Mouse (Mus musculus): ENCODE results near the gene Naa30. TPM values are rescaled to one million over a fixed set of nuclear protein-coding genes. Genes with fewer than 3 reads are reported as not detected.
"Not testable (repeated sequence)": the region's sequence is repeated elsewhere in the genome, so short reads cannot be mapped to it uniquely, and the experiment has no call there.

Naa30 gene
- polyA plus RNA-seq, 1 experiment from 2014 or later, result 27.4 TPM

DNA sequence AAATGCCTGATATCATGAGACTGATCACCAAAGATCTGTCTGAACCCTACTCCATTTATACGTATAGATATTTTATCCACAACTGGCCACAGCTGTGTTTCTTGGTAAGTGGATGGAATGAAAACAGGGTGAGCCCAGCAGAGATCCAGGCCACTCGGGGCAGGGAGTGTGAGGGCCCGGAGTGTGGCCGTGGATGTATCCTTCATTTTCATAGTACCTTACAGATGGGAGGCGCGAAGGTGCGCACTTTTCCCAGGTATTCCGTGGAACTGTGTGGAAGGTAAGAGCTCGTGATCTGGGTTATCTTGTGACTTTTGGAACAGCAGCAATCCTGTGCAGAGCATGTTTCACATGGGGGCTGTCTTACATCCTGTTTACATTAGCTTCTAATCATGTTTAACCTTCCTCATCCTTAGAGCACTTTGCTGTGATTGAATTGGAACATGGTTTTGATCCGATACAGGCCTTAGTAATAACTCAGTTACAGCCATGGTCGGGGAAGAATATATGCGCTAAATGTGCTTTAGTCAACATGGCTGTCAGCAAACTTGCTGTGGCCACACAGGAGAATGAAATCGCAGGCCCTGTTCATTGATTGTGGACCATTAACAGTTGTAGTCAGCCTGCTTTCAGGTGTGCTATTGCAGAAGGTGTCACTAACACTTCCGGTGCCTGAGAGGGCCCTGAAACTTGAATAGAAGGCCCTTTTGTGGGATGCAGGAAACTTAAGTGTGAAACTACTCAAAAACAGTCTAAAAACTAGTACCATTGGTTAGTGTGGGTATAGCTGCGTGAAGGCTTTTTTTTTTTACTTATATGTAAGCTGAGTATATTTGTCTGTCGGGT lies 1.5 kb downstream of the Naa30 start:
- Histone ChIP-seq H3K4me1 (peaks cover 23% of the 10 kb centered on the region), H3K27me3 (no peaks in the 10 kb centered on the region), H3K27ac (peak overlapping the region; percentile 89), H3K4me3 (peak overlapping the region; percentile 96), H3K4me2 (replicated peaks) (peak overlapping the region; percentile 77), H3K9me3 (replicated peaks) (no peaks in the 10 kb centered on the region), H3K36me3 (no peaks in the 10 kb centered on the region), H3K9ac (peak overlapping the region; percentile 98)
- WGBS, result 60% methylated on average over 16 of the region's 16 CpGs
- no peak for ATAC-seq (ENCODE audit: low FRiP score)

DNA sequence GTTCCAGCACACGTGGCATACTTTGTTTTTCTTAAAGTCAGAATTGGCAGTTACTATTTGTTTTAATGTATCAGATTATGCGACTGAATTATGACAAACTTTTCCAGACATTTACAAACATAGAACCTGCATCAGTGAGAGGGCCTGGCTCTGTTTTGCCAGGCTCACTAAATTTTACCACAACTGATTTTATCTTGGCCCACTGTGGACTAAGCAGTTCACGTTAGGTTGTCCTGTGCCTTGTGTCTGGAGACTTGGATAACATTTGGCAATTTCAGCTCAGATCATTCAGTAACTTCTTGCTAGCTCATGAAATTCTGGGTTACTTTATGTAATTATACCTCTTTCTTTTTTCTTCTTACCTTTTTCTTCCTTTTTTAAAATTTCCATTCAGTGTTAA lies 7.7 kb downstream of the Naa30 start:
- Histone ChIP-seq H3K9me3 (replicated peaks) (no peaks in the 10 kb centered on the region), H3K4me1 (peaks cover 3% of the 10 kb centered on the region), H3K27ac (no peak overlapping the region), H3K27me3 (no peaks in the 10 kb centered on the region), H3K36me3 (peaks cover 26% of the 10 kb centered on the region), H3K4me3 (no peak overlapping the region), H3K9ac (no peak overlapping the region), H3K4me2 (replicated peaks) (no peak overlapping the region)
- no peak for ATAC-seq (ENCODE audit: low FRiP score)
- WGBS, result 88% methylated on average over 3 of the region's 3 CpGs

DNA sequence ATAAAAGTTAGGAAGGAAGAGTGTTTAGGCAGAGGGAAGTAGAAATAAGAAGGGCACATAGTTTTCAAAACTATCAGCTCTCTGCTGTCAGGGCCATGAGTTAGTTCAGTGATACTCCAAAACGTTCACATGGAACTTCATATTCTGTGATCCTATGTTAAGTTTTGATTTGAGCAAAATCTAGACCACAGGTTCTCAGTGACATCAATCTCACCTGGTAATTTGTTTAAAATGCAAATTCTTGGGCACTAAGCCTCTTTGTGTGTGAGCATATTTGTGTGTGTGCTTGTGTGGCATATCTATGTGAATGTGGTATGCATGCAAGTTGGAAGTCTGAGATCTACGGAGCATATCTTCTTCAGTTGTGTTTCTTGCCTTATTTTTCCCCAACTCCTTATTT lies 14.2 kb downstream of the Naa30 start:
- ATAC-seq (ENCODE audit: low FRiP score), result no peak
- H3K27me3 ChIP-seq, result no peaks in the 10 kb centered on the region
- H3K27ac ChIP-seq, result no peak overlapping the region
- H3K4me3 ChIP-seq, result no peak overlapping the region
- 92% methylated on average over 2 of the region's 2 CpGs for WGBS
- H3K9ac ChIP-seq, result no peak overlapping the region
- no peaks in the 10 kb centered on the region for H3K9me3 ChIP-seq (replicated peaks)
- H3K4me2 ChIP-seq (replicated peaks), result no peak overlapping the region
- peaks cover 33% of the 10 kb centered on the region for H3K36me3 ChIP-seq
- no peaks in the 10 kb centered on the region for H3K4me1 ChIP-seq

DNA sequence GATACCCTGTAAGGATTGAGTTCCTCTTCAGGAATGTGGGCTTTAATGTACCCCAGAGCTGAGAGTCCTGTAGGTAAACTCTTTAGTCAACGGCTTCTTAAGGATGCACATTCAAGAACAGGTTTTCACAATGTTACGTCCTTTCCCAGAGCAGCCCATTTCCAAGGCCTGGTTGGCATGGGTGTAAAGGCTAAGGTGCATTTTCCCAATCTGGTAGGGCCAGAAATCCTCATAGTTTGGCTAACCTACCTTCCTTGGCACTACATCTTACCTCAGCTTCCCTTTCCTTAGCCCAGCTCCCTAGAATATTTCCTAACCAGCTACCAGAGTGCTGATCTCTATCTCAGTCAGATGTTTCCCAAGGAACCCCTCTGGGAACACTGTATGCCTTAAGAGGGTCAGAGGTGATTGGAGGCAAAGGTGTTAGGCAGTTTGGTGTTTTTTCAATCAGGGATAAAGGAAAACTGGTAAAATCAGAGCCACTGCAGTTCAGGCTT lies 25.1 kb downstream of the Naa30 start:
- Histone ChIP-seq H3K4me1 (no peaks in the 10 kb centered on the region), H3K36me3 (0 out of 2 replicates have a peak, but pooled peaks cover 2% of the 10 kb centered on the region), H3K27ac (no peak overlapping the region), H3K4me2 (replicated peaks) (no peak overlapping the region), H3K4me3 (no peak overlapping the region), H3K9me3 (replicated peaks) (no peaks in the 10 kb centered on the region), H3K9ac (no peak overlapping the region), H3K27me3 (no peaks in the 10 kb centered on the region)
- 93% methylated on average over 2 of the region's 2 CpGs for WGBS
- no peak for ATAC-seq (ENCODE audit: low FRiP score)

DNA sequence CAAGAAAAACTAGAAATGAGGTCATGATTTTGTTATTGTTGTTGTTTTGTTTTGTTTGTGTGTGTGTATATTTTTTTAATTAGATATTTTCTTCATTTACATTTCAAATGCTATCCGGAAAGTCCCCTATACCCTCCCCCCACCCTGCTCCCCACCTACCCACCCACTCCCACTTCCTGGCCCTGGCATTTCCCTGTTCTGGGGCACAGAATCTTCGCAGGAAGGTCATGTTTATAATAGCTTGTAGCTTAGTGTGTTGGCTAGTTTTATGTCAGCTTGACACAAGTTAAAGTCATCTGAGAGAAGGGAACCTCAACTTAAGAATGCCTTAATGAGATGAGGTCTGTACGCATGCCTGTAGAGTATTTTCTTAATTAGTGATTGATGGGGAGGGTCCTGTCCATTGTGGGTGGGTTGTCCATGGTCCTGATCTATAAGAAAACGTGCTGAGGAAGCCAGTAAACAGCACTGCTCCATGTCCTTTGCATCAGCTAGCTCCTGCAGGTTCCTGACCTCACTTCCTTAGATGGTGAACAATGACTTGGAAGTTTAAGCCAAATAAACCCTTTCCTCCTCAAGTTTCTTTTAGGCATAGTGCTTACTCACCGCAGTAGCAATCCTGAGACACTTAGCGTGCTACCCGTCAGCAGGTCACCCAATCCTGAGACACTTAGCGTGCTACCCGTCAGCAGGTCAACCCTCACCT lies 29.2 kb downstream of the Naa30 start:
- WGBS, result 78% methylated on average over 9 of the region's 9 CpGs
- Histone ChIP-seq H3K4me2 (replicated peaks) (no peak overlapping the region), H3K9ac (no peak overlapping the region), H3K9me3 (replicated peaks) (no peaks in the 10 kb centered on the region), H3K4me1 (no peaks in the 10 kb centered on the region), H3K36me3 (no peaks in the 10 kb centered on the region), H3K4me3 (no peak overlapping the region), H3K27me3 (no peaks in the 10 kb centered on the region), H3K27ac (no peak overlapping the region)
- ATAC-seq (ENCODE audit: low FRiP score), result no peak

DNA sequence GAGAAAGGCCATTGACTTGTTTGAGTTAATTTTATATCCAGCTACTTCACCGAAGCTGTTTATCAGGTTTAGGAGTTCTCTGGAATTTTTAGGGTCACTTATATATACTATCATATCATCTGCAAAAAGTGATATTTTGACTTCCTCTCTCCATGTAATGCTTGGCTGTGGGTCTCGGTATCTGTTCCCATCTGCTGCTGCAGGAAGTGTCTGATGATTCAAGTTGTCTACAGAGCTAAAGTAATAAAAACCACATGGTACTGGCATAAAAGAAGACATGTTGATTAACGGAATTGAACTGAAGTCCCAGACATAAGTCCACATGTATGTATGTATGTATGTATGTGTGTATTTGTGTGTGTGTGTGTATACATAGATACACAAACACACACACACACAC lies 38.2 kb downstream of the Naa30 start:
- H3K9ac ChIP-seq; H3K9me3 ChIP-seq (replicated peaks); H3K4me3 ChIP-seq; H3K36me3 ChIP-seq; ATAC-seq (ENCODE audit: low FRiP score); H3K4me1 ChIP-seq; H3K27ac ChIP-seq; H3K4me2 ChIP-seq (replicated peaks); H3K27me3 ChIP-seq: not testable (repeated sequence)
- 94% methylated on average over 3 of the region's 3 CpGs for WGBS

DNA sequence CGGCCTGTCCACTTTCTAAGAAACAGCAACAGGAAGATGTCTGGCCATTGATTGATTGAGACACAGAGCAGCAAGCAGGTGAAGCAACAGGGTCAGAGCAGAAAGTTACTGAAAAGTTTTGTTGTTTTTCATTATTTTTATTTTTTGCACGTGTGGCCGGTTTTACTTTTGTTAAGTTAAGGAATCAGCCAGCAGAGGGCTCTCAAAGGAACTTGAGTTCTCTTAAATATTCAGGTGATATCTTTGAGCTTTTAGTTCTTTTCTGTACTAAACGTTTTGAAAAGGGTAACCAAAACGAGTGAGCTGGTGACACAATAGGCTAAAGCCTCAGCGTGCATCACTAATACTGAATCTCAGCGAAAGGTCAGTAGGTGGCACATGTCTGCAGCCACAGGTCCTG lies 46.7 kb downstream of the Naa30 start:
- H3K36me3 ChIP-seq, result no peaks in the 10 kb centered on the region
- H3K9ac ChIP-seq, result no peak overlapping the region
- no peaks in the 10 kb centered on the region for H3K9me3 ChIP-seq (replicated peaks)
- H3K4me1 ChIP-seq, result no peaks in the 10 kb centered on the region
- no peak for ATAC-seq (ENCODE audit: low FRiP score)
- no peak overlapping the region for H3K4me2 ChIP-seq (replicated peaks)
- no peak overlapping the region for H3K27ac ChIP-seq
- no peak overlapping the region for H3K4me3 ChIP-seq
- WGBS, result 74% methylated on average over 7 of the region's 7 CpGs
- no peaks in the 10 kb centered on the region for H3K27me3 ChIP-seq

DNA sequence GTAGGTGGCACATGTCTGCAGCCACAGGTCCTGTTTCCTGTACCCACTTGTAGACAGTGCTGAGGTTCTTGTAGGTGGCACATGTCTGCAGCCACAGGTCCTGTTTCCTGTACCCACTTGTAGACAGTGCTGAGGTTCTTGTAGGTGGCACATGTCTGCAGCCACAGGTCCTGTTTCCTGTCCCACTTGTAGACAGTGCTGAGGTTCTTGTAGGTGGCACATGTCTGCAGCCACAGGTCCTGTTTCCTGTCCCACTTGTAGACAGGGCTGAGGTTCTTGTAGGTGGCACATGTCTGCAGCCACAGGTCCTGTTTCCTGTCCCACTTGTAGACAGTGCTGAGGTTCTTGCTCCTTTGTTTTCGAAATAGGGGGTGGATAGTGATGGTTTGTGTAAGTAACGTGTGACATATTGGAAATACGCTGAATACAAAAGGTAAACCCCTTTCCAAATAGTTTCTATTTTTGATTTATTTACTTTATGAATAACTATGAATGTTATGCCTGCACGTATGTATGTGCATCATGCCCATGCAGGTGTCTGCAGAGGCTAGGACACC lies 47.5 kb downstream of the Naa30 start:
- not testable (repeated sequence) for H3K4me3 ChIP-seq; H3K9ac ChIP-seq; H3K27ac ChIP-seq; ATAC-seq (ENCODE audit: low FRiP score); H3K27me3 ChIP-seq; H3K4me1 ChIP-seq; H3K9me3 ChIP-seq (replicated peaks); H3K36me3 ChIP-seq; H3K4me2 ChIP-seq (replicated peaks)
- WGBS, result 89% methylated on average over 4 of the region's 4 CpGs

DNA sequence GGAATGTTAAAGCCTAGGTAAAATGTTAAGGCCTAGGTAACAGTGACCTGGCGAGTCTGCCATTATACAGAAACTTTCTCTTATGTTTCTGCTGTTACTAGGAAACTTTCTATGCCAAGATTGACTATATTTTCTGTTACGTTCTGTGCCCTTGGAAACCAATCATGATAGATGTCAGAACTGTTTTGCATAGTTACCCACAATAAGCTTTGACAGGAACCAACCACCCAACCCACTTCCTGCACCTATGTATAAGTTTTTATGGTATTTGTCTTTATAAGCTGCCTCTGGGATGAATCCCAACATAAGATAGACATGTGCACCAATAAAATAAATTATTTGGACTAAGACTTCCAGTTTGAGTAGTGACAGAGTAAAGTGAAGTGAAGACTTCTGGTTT lies 49.7 kb downstream of the Naa30 start:
- Histone ChIP-seq H3K27ac (no peak overlapping the region), H3K4me3 (no peak overlapping the region), H3K9ac (no peak overlapping the region), H3K4me1 (no peaks in the 10 kb centered on the region), H3K27me3 (no peaks in the 10 kb centered on the region), H3K36me3 (no peaks in the 10 kb centered on the region), H3K9me3 (replicated peaks) (no peaks in the 10 kb centered on the region), H3K4me2 (replicated peaks) (no peak overlapping the region)
- WGBS, result 89% methylated on average over 2 of the region's 2 CpGs
- ATAC-seq (ENCODE audit: low FRiP score), result no peak

DNA sequence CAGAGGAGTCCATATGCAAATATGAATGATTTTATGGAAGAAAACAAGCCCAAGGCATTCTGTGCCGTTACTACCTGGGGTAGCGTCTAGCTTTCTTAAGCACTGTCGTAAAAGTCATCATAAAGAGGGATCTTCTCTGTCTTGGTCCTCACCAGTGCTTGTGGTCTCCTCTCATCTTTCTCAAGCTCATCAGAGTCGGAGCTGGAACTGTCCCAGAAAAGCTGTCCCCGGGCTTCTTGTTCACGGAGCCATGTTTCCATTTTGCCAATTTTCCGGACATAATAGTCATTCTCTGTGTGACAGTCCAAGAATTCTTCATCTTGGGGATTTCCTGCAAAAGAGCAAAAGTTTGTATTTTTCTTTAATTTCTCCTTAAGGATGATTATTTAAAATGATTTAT lies 54.4 kb downstream of the Naa30 start:
- Histone ChIP-seq H3K9ac (no peak overlapping the region), H3K4me3 (no peak overlapping the region), H3K4me1 (no peaks in the 10 kb centered on the region), H3K9me3 (replicated peaks) (no peaks in the 10 kb centered on the region), H3K27me3 (no peaks in the 10 kb centered on the region), H3K4me2 (replicated peaks) (no peak overlapping the region), H3K27ac (no peak overlapping the region), H3K36me3 (no peaks in the 10 kb centered on the region)
- WGBS, result 87% methylated on average over 7 of the region's 7 CpGs
- ATAC-seq (ENCODE audit: low FRiP score), result no peak

DNA sequence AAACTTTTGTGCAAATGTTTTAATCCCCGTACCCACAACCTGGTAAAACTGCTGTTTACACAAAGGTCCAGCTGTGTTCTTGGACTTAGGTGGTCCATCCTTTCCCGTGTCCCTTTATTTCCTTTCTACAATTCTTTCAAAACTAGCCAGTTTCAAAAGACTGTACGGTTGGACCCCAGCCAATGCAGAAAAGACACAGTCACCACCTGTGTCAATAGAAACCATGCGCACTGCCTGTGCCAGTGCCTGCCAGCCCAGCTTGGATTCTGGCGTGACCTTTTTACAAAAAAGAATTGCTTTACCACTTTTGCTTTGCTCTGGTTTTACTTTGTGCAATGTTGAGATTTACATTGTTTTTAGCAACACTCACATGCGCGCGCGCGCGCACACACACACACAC lies 55.0 kb downstream of the Naa30 start:
- Histone ChIP-seq H3K4me1 (no peaks in the 10 kb centered on the region), H3K9me3 (replicated peaks) (no peaks in the 10 kb centered on the region), H3K36me3 (no peaks in the 10 kb centered on the region), H3K27me3 (no peaks in the 10 kb centered on the region), H3K4me3 (no peak overlapping the region), H3K27ac (no peak overlapping the region), H3K4me2 (replicated peaks) (no peak overlapping the region), H3K9ac (no peak overlapping the region)
- ATAC-seq (ENCODE audit: low FRiP score), result no peak
- 85% methylated on average over 11 of the region's 11 CpGs for WGBS

DNA sequence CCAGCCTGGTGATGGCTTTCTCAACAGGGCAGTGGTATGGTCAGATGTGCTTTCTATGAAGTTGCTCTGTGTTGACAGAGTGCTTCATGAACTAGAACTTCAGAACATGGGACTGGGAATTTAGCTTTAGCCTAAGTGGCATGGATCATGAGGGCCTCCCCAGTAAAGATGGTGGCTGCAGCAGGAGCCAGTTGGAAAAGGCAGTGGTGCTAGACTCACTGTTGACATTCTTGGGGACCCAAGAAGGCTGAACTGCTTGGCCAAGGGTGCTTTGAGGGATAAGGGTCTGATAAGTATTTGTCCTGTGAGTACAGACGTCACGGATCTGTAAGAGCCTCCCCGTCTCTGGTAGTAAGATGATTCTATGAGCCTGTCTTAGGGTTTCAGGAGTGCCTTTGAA lies 59.8 kb downstream of the Naa30 start:
- no peaks in the 10 kb centered on the region for H3K27me3 ChIP-seq
- no peak for ATAC-seq (ENCODE audit: low FRiP score)
- H3K4me2 ChIP-seq (replicated peaks), result no peak overlapping the region
- H3K36me3 ChIP-seq, result no peaks in the 10 kb centered on the region
- no peaks in the 10 kb centered on the region for H3K9me3 ChIP-seq (replicated peaks)
- H3K27ac ChIP-seq, result no peak overlapping the region
- no peak overlapping the region for H3K9ac ChIP-seq
- WGBS, result 86% methylated on average over 3 of the region's 3 CpGs
- no peaks in the 10 kb centered on the region for H3K4me1 ChIP-seq
- no peak overlapping the region for H3K4me3 ChIP-seq
